Mouse (Mus musculus) liver, postnatal 0 days (tissue): ENCODE data around the gene Apobec3. TPM values are rescaled to one million over a fixed set of nuclear protein-coding genes. Genes with fewer than 3 reads are reported as not detected.
A peak's percentile ranks its signal among the peaks of the same experiment; 100 is the strongest.
"Not testable (repeated sequence)": the region's sequence is repeated elsewhere in the genome, so short reads cannot be mapped to it uniquely, and the experiment has no call there.

Experiments
- ATAC-seq: fragments of 200-750 bp; cut with Nextera tagmentation; 2 replicates; pipeline ENCODE4 v1.8.0; 2017; ENCODE audit warnings: mild to moderate bottlenecking, moderate library complexity
- DNase-seq: peaks from one replicate; pipeline ENCODE4 v3.0.0-alpha.2; 2016
- H3K27ac ChIP-seq: fragments of 300-500 bp; sonication (generic); 2 replicates; pipeline ENCODE4 v1.5.1; 2014; ENCODE audit warnings: antibody characterized with exemption, moderate library complexity, mild to moderate bottlenecking, low read depth
- H3K27me3 ChIP-seq: fragments of 300-500 bp; sonication (generic); 2 replicates; pipeline ENCODE4 v1.6.1; 2014; ENCODE audit warnings: low read length, control low read depth, mixed read lengths; ENCODE audit not compliant: insufficient read depth
- H3K36me3 ChIP-seq: fragments of 300-500 bp; sonication (generic); replicated peaks from 2 replicates; pipeline ENCODE4 v1.6.1; 2014; ENCODE audit warnings: mild to moderate bottlenecking, control low read depth, low read length, moderate library complexity, mixed read lengths; ENCODE audit not compliant: insufficient read depth
- H3K4me1 ChIP-seq: fragments of 300-500 bp; sonication (generic); 2 replicates; pipeline ENCODE4 v1.6.1; 2014; ENCODE audit warnings: antibody characterized with exemption, mild to moderate bottlenecking, control low read depth; ENCODE audit not compliant: insufficient read depth
- H3K4me2 ChIP-seq: fragments of 300-500 bp; sonication (generic); 2 replicates; pipeline ENCODE4 v1.6.1; 2014; ENCODE audit warnings: low read depth, mild to moderate bottlenecking, low read length, moderate library complexity, mixed read lengths
- H3K4me3 ChIP-seq: fragments of 300-500 bp; sonication (generic); 2 replicates; pipeline ENCODE4 v1.5.1; 2014; ENCODE audit warnings: low read depth, low read length
- H3K9ac ChIP-seq: fragments of 300-500 bp; sonication (generic); replicated peaks from 2 replicates; pipeline ENCODE4 v1.6.1; 2014; ENCODE audit warnings: mild to moderate bottlenecking, moderate library complexity
- H3K9me3 ChIP-seq: fragments of 300-500 bp; sonication (generic); 2 replicates; pipeline ENCODE4 v1.6.1; 2016; ENCODE audit warnings: mild to moderate bottlenecking, control low read depth, low read length, mixed read lengths
- CTCF ChIP-seq: sonication (generic); IDR thresholded peaks from 2 replicates; pipeline ENCODE4 v1.5.1; 2016; ENCODE audit warnings: antibody characterized with exemption, low read depth
- EP300 ChIP-seq: IDR thresholded peaks from 2 replicates; pipeline ENCODE4 v1.6.1; 2016; ENCODE audit warnings: antibody characterized with exemption, low read depth, mild to moderate bottlenecking
- WGBS: fragments of 180-500 bp; shearing (Covaris S2); extraction: QIAGEN DNeasy Blood & Tissue Kit; methylation state at CpG from one replicate; pipeline ENCODE4 v1.1.7; 2014; ENCODE audit not compliant: insufficient replicate concordance; 5-methylcytosine and 5-hydroxymethylcytosine counted together
- polyA plus RNA-seq: library from polyadenylated mRNA; unstranded; fragments of >200 nt; fragmentation: Nextera tagmentation; extraction: Ambion mirVana; gene quantifications from 2 replicates; pipeline ENCODE4 v1.2.1, GENCODE M21; 2015

The Apobec3 gene
- polyA plus RNA-seq, 1 experiment from 2014 or later, result 38.1 TPM

DNA sequence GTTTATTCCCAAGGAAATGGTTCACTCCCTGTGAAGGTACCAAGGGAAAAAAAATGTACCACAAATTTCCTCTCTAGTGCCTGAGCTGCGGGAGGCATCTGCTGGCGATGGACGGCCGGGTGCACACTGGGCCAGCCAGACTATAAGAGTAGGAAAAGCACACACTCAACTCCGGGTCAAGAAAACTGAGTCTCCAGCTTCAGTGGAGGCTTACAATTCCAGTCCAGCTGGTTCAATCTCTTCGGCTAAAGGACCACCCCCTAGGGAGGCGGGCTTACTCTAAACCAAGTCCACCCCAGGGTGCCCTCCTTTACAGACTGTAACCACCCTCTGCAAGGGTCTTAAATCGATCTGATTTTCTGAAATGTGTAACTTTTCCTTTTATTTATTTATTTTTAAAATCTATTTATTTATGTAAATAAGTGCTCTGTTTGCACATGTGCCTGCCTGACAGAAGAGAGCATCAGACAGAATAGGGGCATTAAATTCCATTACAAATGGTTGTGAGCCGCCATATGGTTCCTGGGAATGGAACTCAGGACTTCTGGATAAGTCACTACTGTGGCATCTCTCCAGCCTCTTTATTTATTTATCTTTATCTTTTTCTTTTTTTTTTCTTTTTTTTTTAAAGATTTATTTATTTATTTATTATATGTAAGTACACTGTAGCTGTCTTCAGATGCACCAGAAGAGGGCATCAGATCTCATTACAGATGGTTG, 44.4 kb downstream of the Apobec3 start:
- Histone ChIP-seq H3K27me3 (peaks cover 46% of the 10 kb centered on the region), H3K27ac (no peak overlapping the region), H3K4me1 (peaks cover 18% of the 10 kb centered on the region), H3K4me3 (no peak overlapping the region), H3K36me3 (no peaks in the 10 kb centered on the region), H3K4me2 (no peak overlapping the region), H3K9me3 (no peaks in the 10 kb centered on the region), H3K9ac (no peak overlapping the region)
- ATAC-seq, result no peak
- no peak for DNase-seq
- TF ChIP-seq CTCF (no peak), EP300 (no peak)
- 39% methylated on average over 9 of the region's 9 CpGs for WGBS

DNA sequence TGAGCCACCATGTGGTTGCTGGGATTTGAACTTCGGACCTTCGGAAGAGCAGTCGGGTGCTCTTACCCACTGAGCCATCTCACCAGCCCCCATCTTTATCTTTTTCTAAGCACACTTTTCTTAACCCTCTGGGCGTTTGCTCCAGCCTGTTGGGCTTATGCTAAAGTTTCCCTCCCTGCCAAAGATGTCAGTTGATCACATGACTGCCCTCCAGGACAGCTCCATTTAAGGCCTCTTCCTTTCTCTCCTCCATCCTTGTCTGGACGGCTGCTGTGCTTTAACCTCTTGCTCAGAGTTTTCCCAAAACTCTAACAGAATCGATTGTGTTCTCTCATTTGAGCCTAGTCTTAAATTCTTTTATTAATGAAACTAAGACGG, 44.9 kb downstream of the Apobec3 start:
- Histone ChIP-seq H3K4me1 (peaks cover 18% of the 10 kb centered on the region), H3K27me3 (peaks cover 46% of the 10 kb centered on the region), H3K36me3 (no peaks in the 10 kb centered on the region), H3K9ac (no peak overlapping the region), H3K4me3 (no peak overlapping the region), H3K9me3 (no peaks in the 10 kb centered on the region), H3K4me2 (no peak overlapping the region), H3K27ac (no peak overlapping the region)
- DNase-seq (no peak), ATAC-seq (no peak)
- no peak for TF ChIP-seq EP300
- TF ChIP-seq CTCF, result no peak
- 65% methylated on average over 7 of the region's 7 CpGs for WGBS

GRCm38 (mm10) chr15:79939020-79939419, 47.6 kb downstream of the Apobec3 start:
- Histone ChIP-seq H3K4me2 (no peak overlapping the region), H3K9ac (no peak overlapping the region), H3K4me1 (no peaks in the 10 kb centered on the region), H3K9me3 (no peaks in the 10 kb centered on the region), H3K27ac (no peak overlapping the region), H3K36me3 (no peaks in the 10 kb centered on the region), H3K4me3 (no peak overlapping the region), H3K27me3 (peaks cover 26% of the 10 kb centered on the region)
- ATAC-seq (no peak), DNase-seq (no peak)
- 78% methylated on average over 12 of the region's 12 CpGs for WGBS
- TF ChIP-seq CTCF (no peak), EP300 (no peak)

DNA sequence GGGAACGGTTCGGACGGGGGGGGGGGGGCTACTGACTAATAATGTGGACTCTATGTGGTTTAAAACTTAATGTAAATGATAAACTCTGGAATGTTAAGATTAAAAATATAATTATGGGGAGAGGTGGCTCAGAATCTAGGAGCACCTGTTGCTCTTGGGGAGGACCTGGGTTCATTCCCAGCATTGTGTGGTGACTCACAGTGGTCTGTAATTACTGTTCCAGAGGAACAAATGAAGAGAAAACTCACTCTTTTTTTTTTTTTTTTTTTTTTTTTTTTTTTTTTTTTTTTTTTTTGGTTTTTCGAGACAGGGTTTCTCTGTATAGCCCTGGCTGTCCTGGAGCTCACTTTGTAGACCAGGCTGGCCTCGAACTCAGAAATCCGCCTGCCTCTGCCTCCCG, 48.0 kb downstream of the Apobec3 start:
- H3K9me3 ChIP-seq, H3K36me3 ChIP-seq, H3K9ac ChIP-seq, H3K27ac ChIP-seq, H3K4me3 ChIP-seq, H3K4me2 ChIP-seq, ATAC-seq, DNase-seq, H3K4me1 ChIP-seq: not testable (repeated sequence)
- peaks cover 21% of the 10 kb centered on the region for H3K27me3 ChIP-seq
- WGBS, result 72% methylated on average over 5 of the region's 7 CpGs

DNA sequence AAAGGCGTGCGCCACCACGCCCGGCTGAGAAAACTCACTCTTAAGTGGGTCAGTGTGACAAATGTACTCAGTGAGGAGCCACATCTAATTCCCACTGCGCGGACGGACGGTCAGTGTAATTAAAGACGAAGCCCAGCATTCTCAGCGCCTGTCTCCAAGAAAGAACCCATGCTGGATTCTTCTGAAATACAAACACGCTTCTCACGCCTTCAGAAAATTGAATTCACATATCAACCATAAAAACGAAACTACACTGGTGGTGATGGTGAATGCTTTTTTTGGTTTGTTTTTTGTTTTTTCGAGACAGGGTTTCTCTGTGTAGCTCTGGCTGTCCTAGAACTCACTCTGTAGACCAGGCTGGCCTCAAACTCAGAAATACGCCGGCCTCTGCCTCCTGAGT, 48.5 kb downstream of the Apobec3 start:
- Histone ChIP-seq H3K9me3 (no peaks in the 10 kb centered on the region), H3K4me3 (no peak overlapping the region), H3K9ac (no peak overlapping the region), H3K36me3 (no peaks in the 10 kb centered on the region), H3K4me1 (no peaks in the 10 kb centered on the region), H3K4me2 (no peak overlapping the region), H3K27me3 (peaks cover 17% of the 10 kb centered on the region), H3K27ac (no peak overlapping the region)
- ATAC-seq (no peak), DNase-seq (no peak)
- TF ChIP-seq EP300 (no peak), CTCF (no peak)
- WGBS, result 84% methylated on average over 16 of the region's 16 CpGs

DNA sequence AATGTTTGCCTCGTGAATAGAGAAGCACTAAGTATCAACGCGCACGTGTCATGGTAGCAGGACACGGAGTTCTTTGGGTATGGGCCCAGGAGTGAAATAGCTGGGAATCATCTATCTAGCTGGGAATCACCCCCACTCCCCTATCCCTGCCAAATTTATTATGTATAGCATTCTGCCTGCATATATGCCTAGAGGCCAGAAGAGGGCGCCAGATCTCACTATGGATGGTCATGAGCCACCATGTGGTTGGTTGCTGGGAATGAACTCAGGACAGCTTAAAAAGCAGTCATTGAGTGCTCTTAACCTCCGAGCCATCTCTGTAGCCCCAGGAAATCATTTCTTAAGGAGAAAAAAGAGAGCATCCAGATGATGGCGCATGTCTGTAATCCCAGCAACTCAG, 49.5 kb downstream of the Apobec3 start:
- whole genome bisulfite sequencing, result 21% methylated on average over 8 of the region's 8 CpGs
- TF ChIP-seq CTCF, result peak; percentile 94
- no peak for TF ChIP-seq EP300
- Histone ChIP-seq H3K36me3 (no peaks in the 10 kb centered on the region), H3K4me2 (no peak overlapping the region), H3K4me1 (no peaks in the 10 kb centered on the region), H3K9me3 (no peaks in the 10 kb centered on the region), H3K27me3 (peaks cover 7% of the 10 kb centered on the region), H3K9ac (no peak overlapping the region), H3K27ac (no peak overlapping the region), H3K4me3 (no peak overlapping the region)
- DNase-seq (peak; percentile 41), ATAC-seq (no peak)

GRCm38 (mm10) chr15:79942541-79942940, 51.1 kb downstream of the Apobec3 start:
- no peak for ATAC-seq
- H3K9ac ChIP-seq, result no peak overlapping the region
- no peaks in the 10 kb centered on the region for H3K36me3 ChIP-seq
- no peak overlapping the region for H3K4me3 ChIP-seq
- DNase-seq, result no peak
- TF ChIP-seq EP300 (no peak), CTCF (no peak)
- 86% methylated on average over 6 of the region's 6 CpGs for WGBS
- H3K9me3 ChIP-seq, result no peaks in the 10 kb centered on the region
- H3K27ac ChIP-seq, result no peak overlapping the region
- H3K27me3 ChIP-seq, result peaks cover 3% of the 10 kb centered on the region; the same call in 1 of the 2 replicates
- no peaks in the 10 kb centered on the region for H3K4me1 ChIP-seq
- no peak overlapping the region for H3K4me2 ChIP-seq
